Mouse (Mus musculus): ENCODE measurements around the gene Kcnip2.
A peak's percentile ranks its signal among the peaks of the same experiment; 100 is the strongest.

The Kcnip2 gene

GRCm38 (mm10) chr19:45815831-45816405, at the start of gene Kcnip2:
Kcnip2 (minus strand) TSS chr19:45816061.
- peak in 1 of 2 experiments; percentile 52 for DNase-seq (ENCODE audit: low spot score in 2 of 2)

- DNase-seq (ENCODE audit: low spot score in 2 of 2), result no peak
Measured at GRCm38 (mm10) chr19:45855284-45855920, 39.5 kb upstream of the Kcnip2 start.

GRCm38 (mm10) chr19:45854521-45854920, 38.7 kb upstream of the Kcnip2 start:
- no peak for DNase-seq (ENCODE audit: low spot score in 2 of 2)

GRCm38 (mm10) chr19:45847733-45848093, 31.9 kb upstream of the Kcnip2 start:
- DNase-seq (ENCODE audit: low spot score in 2 of 2), result no peak

DNA sequence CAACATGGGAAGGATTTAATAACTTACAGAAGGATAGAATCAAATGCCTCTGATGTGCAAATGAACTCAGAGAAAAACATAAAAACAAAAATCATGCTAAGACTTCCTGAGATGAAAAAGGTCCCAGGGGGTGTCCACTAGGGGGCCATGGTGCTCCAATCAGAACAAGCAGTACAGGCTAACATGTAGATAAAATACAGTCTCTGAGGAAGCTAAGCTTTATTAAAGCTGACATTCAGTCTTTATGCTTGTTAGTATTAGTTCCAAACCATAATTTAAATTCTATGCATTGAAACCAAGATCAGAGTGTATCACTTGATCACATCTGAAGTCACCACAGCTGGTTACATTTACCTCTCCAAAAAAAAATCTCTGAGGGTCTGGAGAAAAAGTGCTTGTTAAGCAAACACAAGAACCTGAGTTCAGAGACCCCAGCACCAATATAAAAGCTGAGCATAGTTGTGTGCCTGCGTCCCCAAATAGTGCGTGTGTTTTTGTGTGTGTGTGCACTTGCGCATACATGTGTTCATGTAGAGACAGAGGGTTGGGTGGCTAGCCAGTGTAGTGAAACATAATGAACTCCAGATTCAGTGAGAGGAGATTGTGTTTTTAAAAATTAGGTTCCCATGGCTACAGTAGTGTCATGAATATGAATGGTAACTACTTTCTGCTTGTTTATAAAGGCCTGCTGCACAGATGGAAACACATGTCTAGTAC, 31.3 kb upstream of the Kcnip2 start:
- DNase-seq (ENCODE audit: low spot score in 2 of 2), result no peak

GRCm38 (mm10) chr19:45844209-45844608, 28.3 kb upstream of the Kcnip2 start:
- DNase-seq (ENCODE audit: low spot score in 2 of 2), result no peak

DNA sequence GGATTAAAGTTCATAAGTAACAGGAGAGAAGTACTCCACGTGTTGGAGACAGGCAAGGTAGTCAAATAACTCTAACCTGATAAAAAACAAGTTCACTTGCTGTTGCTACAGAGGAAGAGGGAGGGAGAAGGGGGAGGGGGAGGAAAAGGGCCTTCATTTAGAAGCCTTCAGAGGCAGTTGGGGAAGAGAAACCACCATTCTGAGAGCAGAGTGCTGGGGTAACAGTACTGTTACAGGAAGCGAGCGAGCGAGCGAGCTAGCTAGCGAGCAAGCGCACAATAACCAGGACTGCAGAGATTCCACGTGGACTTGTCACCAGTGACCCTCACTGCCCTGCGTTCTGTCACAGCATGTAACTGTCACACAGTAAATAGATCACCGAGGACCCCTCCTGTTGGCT, 27.6 kb upstream of the Kcnip2 start:
- DNase-seq (ENCODE audit: low spot score in 2 of 2), result no peak

GRCm38 (mm10) chr19:45837050-45837994, 21.5 kb upstream of the Kcnip2 start:
- DNase-seq (ENCODE audit: low spot score in 2 of 2), result no peak

- no peak for DNase-seq (ENCODE audit: low spot score in 2 of 2)
Measured at GRCm38 (mm10) chr19:45835490-45835889, 19.6 kb upstream of the Kcnip2 start.

DNA sequence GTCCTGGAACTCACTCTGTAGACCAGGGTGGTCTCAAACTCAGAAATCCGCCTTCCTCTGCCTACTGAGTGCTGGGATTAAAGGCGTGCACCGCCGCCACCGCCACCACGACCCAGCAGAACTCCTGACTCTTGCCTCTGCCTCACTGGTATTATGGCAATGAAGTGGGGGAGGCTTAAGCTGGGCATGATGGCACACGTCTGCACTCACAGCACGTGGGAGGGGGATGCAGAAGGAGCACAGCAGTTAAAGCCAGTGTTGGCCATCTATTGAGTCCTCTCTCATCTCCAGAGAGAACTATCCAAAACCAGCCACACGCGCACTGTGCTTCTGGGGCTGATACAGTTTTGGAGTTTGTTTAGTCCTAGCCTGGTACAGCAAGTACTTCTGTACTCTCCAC, 17.8 kb upstream of the Kcnip2 start:
- DNase-seq (ENCODE audit: low spot score in 2 of 2), result no peak

- no peak for DNase-seq (ENCODE audit: low spot score in 2 of 2)
Measured at GRCm38 (mm10) chr19:45830679-45831078, 14.8 kb upstream of the Kcnip2 start.

- DNase-seq (ENCODE audit: low spot score in 2 of 2), result no peak
Measured at GRCm38 (mm10) chr19:45827736-45828135, 11.9 kb upstream of the Kcnip2 start.

DNA sequence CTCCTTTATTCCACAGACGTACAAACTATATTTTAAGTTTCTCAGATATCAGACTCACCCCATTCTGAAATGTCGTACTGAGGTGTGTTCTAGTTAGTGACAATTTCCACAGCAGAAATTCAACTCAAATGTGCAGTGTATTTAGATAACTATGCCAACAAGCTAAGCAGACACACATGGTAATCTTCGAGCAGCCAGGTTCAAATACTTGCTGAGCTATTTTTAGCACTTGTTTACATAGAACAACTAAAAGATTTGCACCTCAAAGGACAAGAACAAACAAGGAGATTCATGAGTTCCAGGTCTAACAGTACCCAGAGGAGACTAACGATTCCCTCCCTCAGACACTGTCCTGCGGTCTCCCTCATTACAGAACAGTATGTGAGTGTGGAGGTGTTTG, 11.3 kb upstream of the Kcnip2 start:
- DNase-seq (ENCODE audit: low spot score in 2 of 2), result no peak

DNA sequence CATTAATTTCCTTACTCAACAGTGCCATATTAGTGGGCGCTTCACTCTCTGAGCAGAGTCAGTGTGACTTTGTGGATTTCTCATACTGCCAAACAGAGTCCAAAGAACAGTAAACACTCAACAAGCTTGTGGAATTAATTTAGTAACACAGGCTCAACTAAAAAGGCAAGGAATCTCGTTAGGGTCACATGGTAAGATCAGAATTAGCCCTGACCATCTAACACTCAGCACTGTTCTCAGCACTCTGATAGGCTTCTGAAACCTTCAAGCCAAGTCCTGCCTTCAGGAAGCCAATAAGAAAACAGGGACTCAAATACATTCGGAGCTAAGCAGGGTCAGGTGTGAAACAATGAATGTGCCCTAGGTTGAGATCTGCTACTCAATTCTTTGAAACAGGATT, 10.3 kb upstream of the Kcnip2 start:
- DNase-seq (ENCODE audit: low spot score in 2 of 2), result no peak

GRCm38 (mm10) chr19:45821832-45822231, 6.0 kb upstream of the Kcnip2 start:
- no peak for DNase-seq (ENCODE audit: low spot score in 2 of 2)

DNA sequence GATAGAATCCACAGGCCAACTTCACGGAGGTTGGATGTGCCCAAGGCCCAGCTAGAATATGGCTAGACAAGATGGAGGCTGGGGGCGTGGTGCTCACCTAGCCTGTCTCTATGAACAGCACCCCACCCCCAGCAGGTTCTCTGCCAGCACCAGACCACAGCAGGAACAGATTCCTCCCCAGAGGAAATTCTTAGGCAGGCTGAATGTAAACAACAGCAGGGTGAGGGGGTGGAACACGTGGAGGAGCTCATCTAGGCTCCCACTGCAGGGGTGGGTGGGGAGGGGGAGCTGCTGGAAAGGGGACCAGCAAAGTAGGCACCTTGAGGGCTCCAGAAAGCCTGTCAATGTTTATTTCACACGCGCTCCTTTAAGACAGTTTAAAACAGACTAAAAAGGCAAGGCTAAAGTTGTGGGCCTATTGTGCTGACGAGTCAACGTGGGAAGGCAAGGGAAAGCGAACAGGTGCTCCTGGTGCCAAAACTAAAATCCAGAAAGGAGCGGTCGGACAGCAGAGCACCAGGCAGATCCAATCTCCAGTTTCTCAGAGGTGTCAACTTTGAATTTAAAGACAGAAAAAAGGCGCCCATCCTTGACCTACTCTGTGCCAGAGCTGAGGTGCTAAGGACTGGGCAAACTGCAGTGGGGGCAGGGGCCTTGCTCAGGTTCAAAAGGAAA, 2.1 kb upstream of the Kcnip2 start:
- no peak for DNase-seq (ENCODE audit: low spot score in 2 of 2)

DNA sequence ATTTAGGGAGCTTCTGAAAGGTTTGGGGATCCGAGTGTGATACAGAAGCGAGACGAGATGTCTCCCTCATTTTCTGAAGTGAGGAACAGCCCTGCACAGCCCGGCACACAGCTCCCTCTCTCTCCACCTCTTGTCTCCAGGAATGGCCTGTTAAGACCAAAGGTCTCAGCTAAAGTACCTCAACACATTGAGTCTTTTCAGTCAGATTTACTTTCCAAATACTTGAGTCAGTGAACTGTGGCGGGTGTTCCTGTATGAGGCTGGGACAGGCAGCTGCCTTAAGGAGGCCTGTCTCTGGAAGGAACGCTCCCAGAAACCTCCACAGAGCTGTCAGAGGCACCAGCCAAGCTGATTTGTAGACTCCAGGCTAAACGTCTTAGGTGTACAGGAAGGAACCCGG, 866 bp upstream of the Kcnip2 start:
- DNase-seq (ENCODE audit: low spot score in 2 of 2), result no peak

GRCm38 (mm10) chr19:45815170-45815569, 691 bp downstream of the Kcnip2 start:
- no peak for DNase-seq (ENCODE audit: low spot score in 2 of 2)

GRCm38 (mm10) chr19:45813801-45814200, 2.1 kb downstream of the Kcnip2 start:
- no peak for DNase-seq (ENCODE audit: low spot score in 2 of 2)

DNA sequence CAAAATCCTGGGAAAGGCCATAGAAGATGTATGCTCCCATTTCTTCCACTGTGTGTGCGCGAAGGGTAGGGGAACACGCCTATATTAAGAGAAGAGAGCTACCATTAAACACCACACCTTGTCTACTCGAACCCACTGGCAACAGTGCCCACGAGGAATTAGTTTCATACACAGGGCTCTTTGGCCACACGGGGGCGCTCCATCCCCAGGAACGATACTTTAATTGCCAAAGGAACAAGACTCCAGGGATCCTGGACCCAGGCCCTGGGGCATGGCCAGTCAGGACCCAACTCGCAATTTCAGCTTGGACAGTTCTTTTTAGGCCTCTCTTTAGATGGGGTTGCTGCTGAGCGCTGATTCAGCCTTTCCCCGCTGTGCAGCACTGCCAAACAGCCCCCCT, 2.6 kb downstream of the Kcnip2 start:
- peak; percentile 77 to 87 for DNase-seq (ENCODE audit: low spot score in 2 of 2)

DNA sequence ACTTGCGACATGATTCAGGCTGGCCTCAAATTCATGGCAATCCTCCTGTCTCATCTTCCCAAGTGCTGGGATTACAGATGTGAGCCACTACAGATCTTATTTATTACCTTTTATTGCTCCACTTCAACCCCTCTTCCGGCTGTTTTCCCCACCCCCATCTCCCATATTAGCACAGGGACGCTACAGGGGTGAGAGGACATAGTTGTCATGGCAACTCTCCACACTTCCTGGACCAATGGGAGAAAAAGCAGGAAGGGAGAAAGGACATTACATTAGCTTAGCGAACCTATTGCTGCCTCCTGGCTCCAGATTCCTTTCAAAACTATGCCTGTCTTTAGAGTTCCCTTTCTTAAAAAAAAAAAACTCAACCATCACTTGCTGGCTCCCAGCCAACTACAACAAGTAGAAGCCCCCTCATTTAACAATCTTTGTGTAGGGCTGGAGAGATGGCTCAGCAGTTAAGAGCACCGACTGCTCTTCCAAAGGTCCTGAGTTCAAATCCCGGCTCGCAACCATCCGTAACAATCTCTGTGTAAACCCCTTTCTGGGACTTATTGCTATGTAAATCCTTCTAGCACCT, 3.1 kb downstream of the Kcnip2 start:
- DNase-seq (ENCODE audit: low spot score in 2 of 2), result no peak
